Mouse (Mus musculus) myocyte (in vitro differentiated cells): ENCODE results near the gene Cacna1d.

Experiments used
- CEBPB ChIP-seq: IDR thresholded peaks from 2 replicates; pipeline ENCODE4 v1.6.1; 2011; ENCODE audit warnings: mild to moderate bottlenecking, moderate library complexity; ENCODE audit not compliant: poor library complexity, insufficient read depth, severe bottlenecking
- E2F4 ChIP-seq: IDR thresholded peaks from one replicate; pipeline ENCODE4 v1.6.1; 2011; ENCODE audit warnings: mild to moderate bottlenecking, control low read depth, moderate library complexity; ENCODE audit not compliant: insufficient read depth
- MAX ChIP-seq: IDR thresholded peaks from one replicate; pipeline ENCODE4 v1.6.1; 2011; ENCODE audit warnings: low read depth, mild to moderate bottlenecking, control low read depth
- MYOD1 ChIP-seq, 3 experiments: IDR thresholded peaks; one replicate each; pipeline ENCODE4 v1.6.1; 2011; ENCODE audit warnings: control low read depth in 2 of 3, low read depth in 2 of 3, mild to moderate bottlenecking in 2 of 3, moderate library complexity in 1 of 3; ENCODE audit not compliant: insufficient read length in 2 of 3, control insufficient read depth in 1 of 3
- MYOG ChIP-seq, 3 experiments: IDR thresholded peaks; one replicate each; pipeline ENCODE4 v1.6.1; 2011; ENCODE audit warnings: control low read depth in 2 of 3, low read depth in 2 of 3, mild to moderate bottlenecking in 2 of 3; ENCODE audit not compliant: insufficient read length in 2 of 3, control insufficient read depth in 1 of 3, insufficient read depth in 1 of 3
- POLR2A ChIP-seq: IDR thresholded peaks from one replicate; pipeline ENCODE4 v1.6.1; 2011; ENCODE audit warnings: low read depth, mild to moderate bottlenecking, control low read depth, moderate library complexity; ENCODE audit not compliant: insufficient read length
- POLR2AphosphoS2 ChIP-seq: IDR thresholded peaks from one replicate; pipeline ENCODE4 v1.6.1; 2011; ENCODE audit warnings: low read depth, control low read depth; ENCODE audit not compliant: insufficient read length
- SRF ChIP-seq: IDR thresholded peaks from one replicate; pipeline ENCODE4 v1.6.1; 2011; ENCODE audit warnings: low read depth; ENCODE audit not compliant: control insufficient read depth, insufficient read length
- TCF12 ChIP-seq: IDR thresholded peaks from one replicate; pipeline ENCODE4 v1.6.1; 2011; ENCODE audit warnings: mild to moderate bottlenecking, control low read depth; ENCODE audit not compliant: poor library complexity, insufficient read depth, severe bottlenecking
- TCF3 ChIP-seq: IDR thresholded peaks from one replicate; pipeline ENCODE4 v1.6.1; 2011; ENCODE audit warnings: low read depth, control low read depth; ENCODE audit not compliant: insufficient read length
- USF1 ChIP-seq: IDR thresholded peaks from one replicate; pipeline ENCODE4 v1.6.1; 2011; ENCODE audit warnings: low read depth, mild to moderate bottlenecking, control low read depth, moderate library complexity

GRCm38 (mm10) chr14:30329109-30329508 lies 162.1 kb downstream of the Cacna1d start:
- TF ChIP-seq TCF3 (no peak), TCF12 (no peak), USF1 (no peak), CEBPB (no peak), POLR2A (no peak), MYOD1 (IDR thresholded peaks at IDR 0.05; ENCODE audit: control insufficient read depth in 1 of 3, insufficient read length in 2 of 3, low read depth in 2 of 3) (no peak), E2F4 (no peak), POLR2AphosphoS2 (no peak), MAX (no peak), SRF (no peak), MYOG (IDR thresholded peaks at IDR 0.05; ENCODE audit: control insufficient read depth in 1 of 3, insufficient read depth in 1 of 3, insufficient read length in 2 of 3, low read depth in 2 of 3) (no peak)
